Mouse (Mus musculus): Measurements from ENCODE around the gene Gale.

- no peak for TF ChIP-seq CTCF (IDR thresholded peaks at IDR 0.05; ENCODE audit: low read depth)
- no peak for TF ChIP-seq EP300 (IDR thresholded peaks at IDR 0.05; ENCODE audit: low read depth)
Observed at GRCm38 (mm10) chr4:135981524-135982063, 18.1 kb downstream of the Gale start.
